Mouse (Mus musculus): ENCODE data around the gene Olfr92.

- TF ChIP-seq POLR2AphosphoS5 (IDR thresholded peaks at IDR 0.05; ENCODE audit: insufficient replicate concordance, low read depth, low read length) (no peak), CTCF (IDR thresholded peaks at IDR 0.05; ENCODE audit: low read depth, low read length) (no peak)
Measured at GRCm38 (mm10) chr17:37067861-37068260, 52.0 kb downstream of the Olfr92 start.
